Mouse (Mus musculus) cerebellum, postnatal 36 days (tissue): ENCODE data around the gene Fam160a1.

Source experiments
- DNase-seq, 2 experiments: peaks; one replicate each; pipeline ENCODE4 v3.0.0; 2021 to 2022; ENCODE audit warnings: mixed read lengths in 2 of 2

Gene Fam160a1

GRCm38 (mm10) chr3:85817191-85817590 lies at the start of gene Fam160a1:
Fam160a1 (minus strand) TSS chr3:85817291.
- DNase-seq, result no peak

- no peak for DNase-seq
Observed at GRCm38 (mm10) chr3:85863996-85864395, 46.9 kb upstream of the Fam160a1 start.

- DNase-seq, result no peak
Observed at GRCm38 (mm10) chr3:85862886-85863285, 45.8 kb upstream of the Fam160a1 start.

GRCm38 (mm10) chr3:85860996-85861395 lies 43.9 kb upstream of the Fam160a1 start:
- DNase-seq, result no peak

GRCm38 (mm10) chr3:85859311-85859710 lies 42.2 kb upstream of the Fam160a1 start:
- no peak for DNase-seq

GRCm38 (mm10) chr3:85858140-85859135 lies 41.3 kb upstream of the Fam160a1 start:
- DNase-seq, result no peak

GRCm38 (mm10) chr3:85857083-85857482 lies 40.0 kb upstream of the Fam160a1 start:
- no peak for DNase-seq

GRCm38 (mm10) chr3:85855947-85856346 lies 38.9 kb upstream of the Fam160a1 start:
- no peak for DNase-seq

GRCm38 (mm10) chr3:85855043-85855442 lies 38.0 kb upstream of the Fam160a1 start:
- DNase-seq, result no peak

GRCm38 (mm10) chr3:85854143-85854542 lies 37.1 kb upstream of the Fam160a1 start:
- DNase-seq, result no peak

GRCm38 (mm10) chr3:85853715-85854114 lies 36.6 kb upstream of the Fam160a1 start:
- no peak for DNase-seq

GRCm38 (mm10) chr3:85850079-85850478 lies 33.0 kb upstream of the Fam160a1 start:
- no peak for DNase-seq

- no peak for DNase-seq
Observed at GRCm38 (mm10) chr3:85846316-85846715, 29.2 kb upstream of the Fam160a1 start.

GRCm38 (mm10) chr3:85845341-85845740 lies 28.2 kb upstream of the Fam160a1 start:
- no peak for DNase-seq

- no peak for DNase-seq
Observed at GRCm38 (mm10) chr3:85842881-85843218, 25.8 kb upstream of the Fam160a1 start.

- DNase-seq, result no peak
Observed at GRCm38 (mm10) chr3:85842177-85842880, 25.2 kb upstream of the Fam160a1 start.

GRCm38 (mm10) chr3:85841454-85842176 lies 24.5 kb upstream of the Fam160a1 start:
- no peak for DNase-seq

- no peak for DNase-seq
Observed at GRCm38 (mm10) chr3:85833627-85834026, 16.5 kb upstream of the Fam160a1 start.

- no peak for DNase-seq
Observed at GRCm38 (mm10) chr3:85832490-85833155, 15.5 kb upstream of the Fam160a1 start.

GRCm38 (mm10) chr3:85831785-85832184 lies 14.7 kb upstream of the Fam160a1 start:
- no peak for DNase-seq

GRCm38 (mm10) chr3:85829047-85829446 lies 12.0 kb upstream of the Fam160a1 start:
- DNase-seq, result peak; percentile 13 to 22

GRCm38 (mm10) chr3:85827815-85828214 lies 10.7 kb upstream of the Fam160a1 start:
- DNase-seq, result no peak

GRCm38 (mm10) chr3:85827283-85827682 lies 10.2 kb upstream of the Fam160a1 start:
- peak in 1 of 2 experiments; percentile 5 for DNase-seq
